ENCODE assay signal across 28 mouse cellular contexts in the genomic region with DNA sequence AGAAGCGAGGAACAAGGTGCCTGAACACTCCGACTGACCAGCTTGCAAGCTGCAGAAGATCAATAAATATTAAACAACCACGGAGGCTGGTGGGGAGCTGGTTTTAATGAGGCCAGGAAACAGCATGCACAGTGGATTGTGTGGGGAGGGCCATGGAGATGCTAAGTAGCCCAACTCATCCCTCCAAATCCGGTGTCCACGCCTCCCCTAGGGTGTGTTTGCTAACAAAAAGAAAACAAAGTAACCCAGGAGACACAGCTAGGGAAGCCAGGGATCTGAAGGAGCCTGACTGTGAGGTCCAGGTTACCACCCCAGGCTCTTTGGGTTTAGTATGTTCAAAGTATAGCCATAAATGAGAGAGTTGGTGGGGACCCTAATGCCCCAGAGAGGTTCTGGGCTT. TPM values are rescaled to one million over a fixed set of nuclear protein-coding genes. Genes with fewer than 3 reads are reported as not detected.
DNase-seq lines count a peak whose midpoint lies in the region; ATAC-seq and TF ChIP-seq lines count a peak whose summit lies in the region.
"Had no signal": no experiment of that assay in that cellular context is flagged by ENCODE, and none has a peak within 500 bp of the region (broad histone marks: within the 10 kb centered on the region; RNA-seq: fewer than 3 reads in every experiment).

No protein-coding gene starts in this region.

- no peak for TF ChIP-seq EP300 in lung, postnatal 0 days (IDR thresholded peaks at IDR 0.05)

- H3K4me2 ChIP-seq in lung, postnatal 0 days (replicated peaks; ENCODE audit: low read depth, low read length) = no peak overlapping the region
- H3K4me2 ChIP-seq: embryonic facial prominence, embryonic 12.5 days; embryonic facial prominence, embryonic 15.5 days; heart, embryonic 11.5 days; hindbrain, embryonic 13.5 days; intestine, embryonic 15.5 days had no signal

- H3K9ac ChIP-seq in lung, postnatal 0 days (replicated peaks; ENCODE audit: low read depth) = no peak overlapping the region
- H3K9ac ChIP-seq: embryonic facial prominence, embryonic 12.5 days; embryonic facial prominence, embryonic 15.5 days; forebrain, postnatal 0 days; hindbrain, embryonic 13.5 days; intestine, embryonic 15.5 days had no signal

- TF ChIP-seq CTCF in left cerebral cortex, adult 2 months (IDR thresholded peaks at IDR 0.05) = no peak
- no peak for TF ChIP-seq CTCF in lung, postnatal 0 days (IDR thresholded peaks at IDR 0.05)

- intact Hi-C loops in left cerebral cortex, adult 2 months (cut with DNase I) = no loop called here
- intact Hi-C loops in left cerebral cortex, postnatal 25 days (cut with DNase I) = no loop called here

- no peaks in the 10 kb centered on the region for H3K27me3 ChIP-seq in lung, postnatal 0 days (replicated peaks; ENCODE audit: insufficient read depth, low read length)
- H3K27me3 ChIP-seq: embryonic facial prominence, embryonic 12.5 days; embryonic facial prominence, embryonic 15.5 days; hindbrain, embryonic 13.5 days; intestine, embryonic 15.5 days had no signal

- H3K4me1 ChIP-seq in lung, postnatal 0 days (ENCODE audit: insufficient read depth, low read depth, low read length) = no peaks in the 10 kb centered on the region
- H3K4me1 ChIP-seq: embryonic facial prominence, embryonic 12.5 days; embryonic facial prominence, embryonic 15.5 days; intestine, embryonic 15.5 days had no signal

- no peaks in the 10 kb centered on the region for H3K9me3 ChIP-seq in lung, postnatal 0 days (ENCODE audit: low read length)
- H3K9me3 ChIP-seq: embryonic facial prominence, embryonic 12.5 days; embryonic facial prominence, embryonic 15.5 days; hindbrain, embryonic 10.5 days; hindbrain, embryonic 13.5 days; intestine, embryonic 15.5 days had no signal

- DNase-seq in heart, adult 11 months = peak; percentile 51
- DNase-seq in heart, adult 18-20 months = no peak
- no peak for DNase-seq in left cerebral cortex, adult 2 months (ENCODE audit: extremely low spot score in 1 of 2, low spot score in 2 of 2)
- DNase-seq in left cerebral cortex, postnatal 25 days (ENCODE audit: low spot score in 2 of 2) = no peak
- DNase-seq in ES-CJ7 (ENCODE audit: low read depth, low spot score) (peak; percentile 7), ZHBTc4 (ENCODE audit: low read depth, low spot score) (peak; percentile 32)
- no peak for DNase-seq in lung, postnatal 0 days (ENCODE audit: low spot score)
- DNase-seq: adrenal gland, postnatal 10 days; B cell, adult 2 months; cerebellum, adult 11 months; cerebellum, adult 8-10 months; cerebellum, postnatal 10 days; cerebellum, postnatal 36 days; forebrain, postnatal 0 days; gastrocnemius, adult 2 months; gastrocnemius, postnatal 14 days; heart, adult 2 months; heart, postnatal 36 days had no signal

- H3K4me3 ChIP-seq in left cerebral cortex, adult 2 months = no peak overlapping the region
- H3K4me3 ChIP-seq in lung, postnatal 0 days (ENCODE audit: low read depth, low read length) = no peak overlapping the region
- H3K4me3 ChIP-seq: embryonic facial prominence, embryonic 12.5 days; embryonic facial prominence, embryonic 15.5 days; gastrocnemius, adult 2 months; heart, adult 2 months; hindbrain, embryonic 10.5 days; hindbrain, embryonic 13.5 days; intestine, embryonic 15.5 days had no signal

- 33% methylated on average over 5 of the region's 5 CpGs for WGBS in lung, postnatal 0 days

- H3K27ac ChIP-seq in left cerebral cortex, adult 2 months = peak overlapping the region; percentile 82
- no peak overlapping the region for H3K27ac ChIP-seq in lung, postnatal 0 days (ENCODE audit: low read length)
- H3K27ac ChIP-seq: embryonic facial prominence, embryonic 12.5 days; embryonic facial prominence, embryonic 15.5 days; gastrocnemius, adult 2 months; heart, adult 2 months; hindbrain, embryonic 10.5 days; hindbrain, embryonic 13.5 days; intestine, embryonic 15.5 days had no signal

- H3K36me3 ChIP-seq in lung, postnatal 0 days (ENCODE audit: insufficient read depth, low read length) = no peaks in the 10 kb centered on the region
- H3K36me3 ChIP-seq: embryonic facial prominence, embryonic 12.5 days; embryonic facial prominence, embryonic 15.5 days; hindbrain, embryonic 10.5 days; hindbrain, embryonic 13.5 days; intestine, embryonic 15.5 days had no signal

- ATAC-seq in lung, postnatal 0 days = no peak
- ATAC-seq: forebrain, embryonic 14.5 days; forebrain, postnatal 0 days; hindbrain, embryonic 16.5 days; intestine, embryonic 15.5 days had no signal

RNA-seq across cellular contexts. Expression of gene Grin2a, which starts 41.1 kb away (rescaled TPM):
- total RNA-seq in heart, adult 18-20 months (2021) = under 1 TPM; 0.23 to 0.25 TPM
- 100 to 1,000 TPM; 274 to 277 TPM for total RNA-seq in left cerebral cortex, adult 2 months (2021)
- 100 to 1,000 TPM; 250 to 257 TPM for total RNA-seq in left cerebral cortex, postnatal 25 days (2021)
- polyA plus RNA-seq in lung, postnatal 0 days (2015; fragmentation: Nextera tagmentation; extraction: Ambion mirVana) = 0.06 and 0.19 TPM in 2 replicates
- total RNA-seq: CH12.LX, MEL had no signal

Comparison
In these comparisons a context has a peak if more than half of its experiments do, and no peak if none do; other contexts are left out.
1. DNase-seq: peak in heart, adult 11 months (single experiment), ES-CJ7 (single experiment) and ZHBTc4 (single experiment); none in heart, adult 18-20 months (0 of 2), left cerebral cortex, adult 2 months (0 of 2), left cerebral cortex, postnatal 25 days (0 of 2) and lung, postnatal 0 days (single experiment).
2. RNA of gene Grin2a, which starts 41.1 kb away (total RNA-seq): 274 to 277 TPM in left cerebral cortex, adult 2 months and 250 to 257 TPM in left cerebral cortex, postnatal 25 days; 0.23 to 0.25 TPM in heart, adult 18-20 months; every median in the first group is over 100 times any median in the second.